Mouse (Mus musculus) heart, embryonic 12.5 days (tissue): ENCODE measurements around the gene Acbd4. TPM values are rescaled to one million over a fixed set of nuclear protein-coding genes. Genes with fewer than 3 reads are reported as not detected.

ENCODE experiments used
- ATAC-seq: fragments of 200-750 bp; cut with Nextera tagmentation; 2 replicates; pipeline ENCODE4 v1.8.0; 2017; ENCODE audit warnings: moderate TSS enrichment, moderate library complexity; ENCODE audit not compliant: insufficient number of reproducible peaks, low FRiP score
- H3K27ac ChIP-seq: fragments of 300-500 bp; sonication (generic); 2 replicates; pipeline ENCODE4 v1.5.1; 2016; ENCODE audit warnings: mild to moderate bottlenecking, moderate library complexity; ENCODE audit not compliant: poor library complexity, severe bottlenecking
- H3K27me3 ChIP-seq: fragments of 300-500 bp; sonication (generic); replicated peaks from 2 replicates; pipeline ENCODE4 v1.6.1; 2016; ENCODE audit warnings: mild to moderate bottlenecking, moderate library complexity
- H3K36me3 ChIP-seq: fragments of 300-500 bp; sonication (generic); 2 replicates; pipeline ENCODE4 v1.6.1; 2016; ENCODE audit warnings: mild to moderate bottlenecking, moderate library complexity
- H3K4me1 ChIP-seq: fragments of 300-500 bp; sonication (generic); replicated peaks from 2 replicates; pipeline ENCODE4 v1.6.1; 2016; ENCODE audit warnings: mild to moderate bottlenecking
- H3K4me2 ChIP-seq: fragments of 300-500 bp; sonication (generic); 2 replicates; pipeline ENCODE4 v1.6.1; 2016; ENCODE audit warnings: mild to moderate bottlenecking, moderate library complexity
- H3K4me3 ChIP-seq: fragments of 300-500 bp; sonication (generic); 2 replicates; pipeline ENCODE4 v1.5.1; 2016; ENCODE audit warnings: mild to moderate bottlenecking
- H3K9ac ChIP-seq: fragments of 300-500 bp; sonication (generic); 2 replicates; pipeline ENCODE4 v1.6.1; 2016; ENCODE audit warnings: mild to moderate bottlenecking, moderate library complexity
- H3K9me3 ChIP-seq: fragments of 300-500 bp; sonication (generic); replicated peaks from 2 replicates; pipeline ENCODE4 v1.6.1; 2016; ENCODE audit warnings: mild to moderate bottlenecking, moderate library complexity
- WGBS: fragments of 180-500 bp; shearing (Covaris S2); methylation state at CpG from one replicate; pipeline ENCODE4 v1.1.7; 2016; 5-methylcytosine and 5-hydroxymethylcytosine counted together
- polyA plus RNA-seq: library from polyadenylated mRNA; unstranded; fragments of >200 nt; fragmentation: Nextera tagmentation; extraction: Ambion mirVana; gene quantifications from 2 replicates; pipeline ENCODE4 v1.2.1, GENCODE M21; 2016

Gene Acbd4
- polyA plus RNA-seq, 1 experiment from 2014 or later = 13.5 TPM

DNA sequence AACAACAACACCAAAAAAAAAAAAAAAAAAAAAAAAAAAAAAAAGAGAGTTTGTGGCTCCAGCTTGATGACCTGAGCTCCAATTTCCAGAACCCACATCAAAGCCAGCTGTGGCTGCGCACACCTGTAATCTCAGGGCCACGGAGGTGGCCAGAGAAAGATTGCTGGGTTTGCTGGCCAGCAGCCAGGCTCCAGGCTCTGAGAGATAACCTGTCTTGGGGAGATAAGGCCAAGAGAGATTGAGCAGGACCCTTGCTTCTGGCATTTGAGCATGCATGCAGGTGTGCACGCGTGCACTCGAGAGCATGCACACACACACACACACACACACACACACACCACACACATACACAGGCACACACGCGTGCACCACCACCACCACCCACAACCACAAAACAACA, 8.2 kb upstream of the Acbd4 start:
- no peak overlapping the region for H3K9ac ChIP-seq
- H3K27me3 ChIP-seq = no peaks in the 10 kb centered on the region
- H3K36me3 ChIP-seq = no peaks in the 10 kb centered on the region
- H3K4me3 ChIP-seq = no peak overlapping the region
- no peak overlapping the region for H3K27ac ChIP-seq
- no peak overlapping the region for H3K4me2 ChIP-seq
- H3K4me1 ChIP-seq = peaks cover 51% of the 10 kb centered on the region
- H3K9me3 ChIP-seq = no peaks in the 10 kb centered on the region
- no peak for ATAC-seq
- WGBS = 67% methylated on average over 7 of the region's 7 CpGs

DNA sequence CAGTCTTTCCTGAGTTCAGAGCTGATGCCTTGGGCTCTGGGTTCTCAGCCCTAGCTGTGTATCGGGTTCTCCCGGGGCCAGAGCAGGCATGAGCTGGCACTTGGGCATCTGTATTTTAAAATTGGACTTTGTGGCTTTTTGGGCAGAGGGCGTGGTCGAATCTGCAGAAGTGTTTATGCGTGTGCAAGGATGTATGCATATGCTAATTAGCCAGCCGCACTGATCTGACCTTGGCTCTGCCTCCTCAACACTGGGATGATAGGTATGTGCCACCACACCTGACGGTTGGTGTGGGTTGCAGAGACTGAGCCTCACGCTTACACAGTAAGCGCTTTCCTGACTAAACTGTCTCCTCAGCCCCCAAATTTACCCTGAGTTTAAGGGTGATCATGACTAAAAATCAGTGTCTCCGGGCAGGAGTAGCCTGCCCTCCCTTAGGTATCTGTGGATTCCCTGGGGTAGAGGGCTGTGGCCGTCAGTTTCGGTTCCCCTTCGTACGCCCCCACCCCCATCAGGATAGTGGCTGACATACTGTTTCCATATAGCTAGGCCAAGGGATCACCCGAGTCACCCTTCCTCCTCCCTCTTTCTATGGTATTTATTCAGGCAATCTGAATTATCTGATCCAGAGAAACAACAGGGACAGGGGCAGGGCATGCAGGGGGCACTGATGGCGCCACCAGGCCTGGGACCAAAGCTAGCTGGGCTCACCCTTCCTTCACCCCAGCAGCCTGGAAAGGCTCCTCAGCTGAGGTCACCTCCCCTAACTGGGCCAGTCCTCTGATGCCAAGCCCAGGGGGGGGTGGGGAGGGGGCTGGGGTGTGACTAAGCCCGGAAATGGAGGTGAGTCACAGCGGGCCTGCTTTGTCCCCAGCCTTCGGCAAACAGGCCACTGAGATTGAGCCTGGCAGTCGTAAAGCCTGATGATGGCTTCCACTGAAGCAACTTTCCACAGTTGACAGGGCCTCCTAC, 7.3 kb upstream of the Acbd4 start:
- H3K4me2 ChIP-seq = no peak overlapping the region
- ATAC-seq = peak; percentile 29
- no peaks in the 10 kb centered on the region for H3K27me3 ChIP-seq
- no peaks in the 10 kb centered on the region for H3K36me3 ChIP-seq
- H3K4me1 ChIP-seq = peaks cover 59% of the 10 kb centered on the region
- no peak overlapping the region for H3K9ac ChIP-seq
- no peak overlapping the region for H3K4me3 ChIP-seq
- WGBS = 55% methylated on average over 20 of the region's 20 CpGs
- H3K27ac ChIP-seq = peak overlapping the region; percentile 64
- no peaks in the 10 kb centered on the region for H3K9me3 ChIP-seq

- no peak for ATAC-seq
- peaks cover 67% of the 10 kb centered on the region for H3K4me1 ChIP-seq
- H3K27me3 ChIP-seq = peaks cover 10% of the 10 kb centered on the region
- H3K9ac ChIP-seq = no peak overlapping the region
- H3K4me3 ChIP-seq = no peak overlapping the region
- no peak overlapping the region for H3K27ac ChIP-seq
- H3K9me3 ChIP-seq = no peaks in the 10 kb centered on the region
- no peaks in the 10 kb centered on the region for H3K36me3 ChIP-seq
- WGBS = 74% methylated on average over 9 of the region's 9 CpGs
- H3K4me2 ChIP-seq = no peak overlapping the region
These were observed 6.3 kb upstream of the Acbd4 start for GRCm38 (mm10) chr11:103095107-103095670.

GRCm38 (mm10) chr11:103095801-103096200, 5.7 kb upstream of the Acbd4 start:
- no peak overlapping the region for H3K9ac ChIP-seq
- peaks cover 14% of the 10 kb centered on the region for H3K27me3 ChIP-seq
- H3K9me3 ChIP-seq = no peaks in the 10 kb centered on the region
- ATAC-seq = no peak
- 0 out of 2 replicates have a peak overlapping the region, but pooled peaks have one; percentile 2 for H3K27ac ChIP-seq
- H3K36me3 ChIP-seq = no peaks in the 10 kb centered on the region
- H3K4me1 ChIP-seq = peaks cover 67% of the 10 kb centered on the region
- 77% methylated on average over 6 of the region's 6 CpGs for WGBS
- H3K4me3 ChIP-seq = no peak overlapping the region
- H3K4me2 ChIP-seq = no peak overlapping the region

DNA sequence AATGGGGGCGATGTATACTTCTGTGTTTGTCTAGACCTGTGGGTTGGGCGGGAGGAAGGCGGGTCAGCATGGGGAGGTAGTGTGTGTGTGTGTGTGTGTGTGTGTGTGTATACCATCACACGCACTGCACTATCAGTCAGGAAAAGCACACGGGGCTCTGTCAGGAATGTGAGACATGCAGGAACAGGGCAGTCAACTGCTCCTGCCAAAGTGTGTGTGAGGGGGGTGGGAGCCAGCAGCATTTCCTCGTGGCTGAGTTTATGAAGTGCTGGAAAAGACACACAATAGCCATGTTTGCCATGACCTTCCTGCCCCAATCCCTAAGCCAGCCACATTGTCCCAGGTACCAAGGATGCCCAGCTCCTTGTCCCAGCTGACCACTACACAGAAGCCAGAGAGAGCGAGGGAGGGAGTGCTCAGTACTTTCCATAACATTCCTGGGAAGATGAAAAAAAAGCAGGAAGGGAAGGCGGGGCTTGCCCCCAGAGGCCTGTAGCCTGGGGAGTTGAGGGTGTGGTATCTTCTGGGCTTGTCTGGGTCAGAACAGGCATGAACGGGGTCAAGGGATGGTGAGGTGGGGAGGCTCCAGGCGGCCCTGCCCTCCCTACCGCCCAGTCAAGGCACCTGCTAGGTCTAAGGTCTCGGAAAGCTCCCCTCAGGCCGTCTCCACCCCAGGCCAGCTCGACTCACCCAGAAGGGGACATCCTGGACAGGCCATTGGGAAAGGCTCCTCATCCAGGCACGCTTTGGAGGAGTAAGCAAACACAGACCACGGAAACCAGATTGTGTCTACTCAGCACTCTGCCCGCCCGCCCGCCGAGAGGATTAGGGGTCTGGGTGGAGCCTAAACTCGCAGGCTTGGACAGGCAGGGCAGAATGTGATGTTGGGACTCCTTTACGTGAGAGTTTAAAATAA, 4.2 kb upstream of the Acbd4 start:
- 10% methylated on average over 22 of the region's 22 CpGs for WGBS
- Histone ChIP-seq H3K9ac (peak overlapping the region; percentile 47), H3K9me3 (no peaks in the 10 kb centered on the region), H3K4me3 (peak overlapping the region; percentile 28), H3K27me3 (peaks cover 14% of the 10 kb centered on the region), H3K4me1 (peaks cover 73% of the 10 kb centered on the region), H3K36me3 (no peaks in the 10 kb centered on the region), H3K27ac (peak overlapping the region; percentile 93), H3K4me2 (peak overlapping the region; percentile 64)
- ATAC-seq = peak; percentile 55

DNA sequence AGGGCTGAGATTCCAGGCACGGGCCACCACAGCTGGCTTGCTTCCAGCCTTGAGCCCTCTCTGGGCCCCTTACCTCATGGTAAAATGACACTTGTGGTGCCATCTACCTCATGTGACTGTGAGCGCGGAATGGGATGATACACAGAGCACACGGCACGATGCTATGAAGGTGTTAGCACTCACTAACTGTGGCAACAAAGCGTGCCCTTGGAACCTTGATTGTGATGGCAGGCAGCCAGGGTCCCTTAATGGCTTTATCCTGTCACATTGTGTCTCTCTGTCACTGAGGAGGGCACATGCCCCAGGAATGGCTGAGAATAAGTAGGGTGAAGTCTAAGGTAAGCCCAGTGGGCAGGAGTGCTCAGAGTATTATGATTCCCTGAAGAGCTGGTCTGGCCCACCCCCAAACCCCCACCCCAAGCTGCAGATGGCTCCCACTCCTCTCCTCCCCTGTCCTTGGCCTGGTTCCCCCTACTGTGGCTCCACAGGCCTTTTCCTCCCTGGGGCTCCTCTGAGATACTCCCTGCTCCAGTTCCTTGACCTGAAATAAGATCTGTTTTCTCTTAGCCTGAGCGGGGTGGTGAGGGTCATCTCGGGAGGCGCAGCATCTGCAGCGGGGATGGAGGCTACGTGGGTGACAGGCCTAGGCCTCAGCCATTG, 2.8 kb upstream of the Acbd4 start:
- H3K9ac ChIP-seq = no peak overlapping the region; the same call in 1 of the 2 replicates
- H3K4me1 ChIP-seq = peaks cover 75% of the 10 kb centered on the region
- 60% methylated on average over 11 of the region's 11 CpGs for whole genome bisulfite sequencing
- no peaks in the 10 kb centered on the region for H3K36me3 ChIP-seq
- H3K27ac ChIP-seq = peak overlapping the region; percentile 60; the same call in 1 of the 2 replicates
- no peak for ATAC-seq
- peaks cover 16% of the 10 kb centered on the region for H3K27me3 ChIP-seq
- H3K9me3 ChIP-seq = no peaks in the 10 kb centered on the region
- H3K4me3 ChIP-seq = no peak overlapping the region
- H3K4me2 ChIP-seq = no peak overlapping the region

- Histone ChIP-seq H3K4me2 (no peak overlapping the region), H3K36me3 (no peaks in the 10 kb centered on the region), H3K27me3 (peaks cover 24% of the 10 kb centered on the region), H3K9ac (no peak overlapping the region; the same call in 1 of the 2 replicates), H3K4me1 (peaks cover 67% of the 10 kb centered on the region), H3K4me3 (no peak overlapping the region), H3K9me3 (no peaks in the 10 kb centered on the region), H3K27ac (no peak overlapping the region)
- 62% methylated on average over 12 of the region's 12 CpGs for WGBS
- ATAC-seq = no peak
These were observed 2.0 kb upstream of the Acbd4 start for GRCm38 (mm10) chr11:103099352-103099940.

DNA sequence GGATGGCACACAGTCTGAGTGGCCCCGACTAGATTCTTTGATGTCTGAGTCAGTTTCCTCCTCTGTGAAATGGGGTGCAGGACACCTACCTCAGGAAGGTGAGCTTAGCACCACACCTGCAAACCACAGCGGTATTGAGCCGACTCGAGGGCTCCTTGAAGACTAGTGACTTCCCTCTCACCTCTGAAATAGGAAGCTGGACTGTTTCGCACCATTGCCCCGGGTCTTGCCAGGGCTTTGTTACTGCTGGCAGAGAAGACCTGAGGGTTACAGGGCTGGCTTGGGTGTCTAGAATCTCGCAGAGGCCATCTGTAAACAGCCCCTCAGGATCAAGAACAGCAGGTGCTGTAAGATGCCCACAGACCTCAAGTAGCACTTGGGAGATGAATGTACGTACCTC, 1.1 kb upstream of the Acbd4 start:
- no peaks in the 10 kb centered on the region for H3K9me3 ChIP-seq
- 67% methylated on average over 8 of the region's 8 CpGs for WGBS
- ATAC-seq = no peak
- peaks cover 62% of the 10 kb centered on the region for H3K4me1 ChIP-seq
- H3K9ac ChIP-seq = 0 out of 2 replicates have a peak overlapping the region, but pooled peaks have one; percentile 18
- H3K4me2 ChIP-seq = peak overlapping the region; percentile 93
- H3K27me3 ChIP-seq = peaks cover 28% of the 10 kb centered on the region
- no peak overlapping the region for H3K27ac ChIP-seq
- H3K4me3 ChIP-seq = no peak overlapping the region
- H3K36me3 ChIP-seq = no peaks in the 10 kb centered on the region

DNA sequence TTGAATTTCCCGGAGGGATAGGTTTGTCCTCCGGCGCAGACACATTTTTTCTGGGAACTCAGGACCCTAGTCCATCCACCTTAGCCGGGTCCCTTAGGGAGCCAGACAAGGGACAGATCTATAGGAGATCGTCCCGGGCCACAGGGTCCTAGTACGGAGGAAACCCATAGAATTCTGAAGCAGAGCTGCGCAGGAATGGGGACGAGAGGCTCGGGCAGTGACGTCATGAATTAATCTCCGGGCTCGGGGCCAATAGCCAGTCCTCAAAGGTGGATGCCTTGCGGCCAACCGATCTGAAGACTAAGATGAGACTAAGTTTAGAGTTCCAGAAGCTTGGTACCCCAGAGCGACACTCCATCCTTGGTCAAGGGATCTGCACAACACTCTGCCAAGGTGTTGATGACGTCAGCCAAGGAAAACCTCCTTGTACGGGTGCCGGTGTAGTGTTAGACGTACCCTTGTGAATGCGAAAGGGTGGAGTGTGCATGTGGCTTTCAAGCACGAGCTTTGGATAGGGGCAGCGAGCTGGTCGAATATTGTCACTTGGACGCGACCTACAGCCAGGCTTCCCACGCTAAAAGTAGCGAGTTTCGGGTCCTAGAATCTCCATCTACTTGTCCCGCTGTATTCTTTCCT, 502 bp downstream of the Acbd4 start:
- WGBS = 2% methylated on average over 30 of the region's 30 CpGs
- peak overlapping the region; percentile 93 for H3K4me2 ChIP-seq
- peaks cover 28% of the 10 kb centered on the region for H3K27me3 ChIP-seq
- H3K36me3 ChIP-seq = no peaks in the 10 kb centered on the region
- H3K4me3 ChIP-seq = peak overlapping the region; percentile 67
- H3K27ac ChIP-seq = no peak overlapping the region
- H3K4me1 ChIP-seq = peaks cover 47% of the 10 kb centered on the region
- H3K9ac ChIP-seq = peak overlapping the region; percentile 71
- ATAC-seq = 0 out of 2 replicates have a peak, but pooled peaks have one; percentile 13
- H3K9me3 ChIP-seq = no peaks in the 10 kb centered on the region
